Mouse (Mus musculus) heart, postnatal 25 days (tissue): ENCODE measurements around the gene Btbd9. TPM values are rescaled to one million over a fixed set of nuclear protein-coding genes. Genes with fewer than 3 reads are reported as not detected.
"Not testable (repeated sequence)": the region's sequence is repeated elsewhere in the genome, so short reads cannot be mapped to it uniquely, and the experiment has no call there.

Experiments used
- DNase-seq: peaks from one replicate; pipeline ENCODE4 v3.0.0; 2022; ENCODE audit warnings: low spot score
- intact Hi-C: fragments of 180-260 bp; cut with DNase I; formaldehyde crosslinking; loops from one replicate; pipeline ENCODE4 v1.15.1; 2025
- total RNA-seq, 2 experiments: library from RNA; stranded (reverse); gene quantifications; 2 replicates each; pipeline ENCODE4 v1.2.3; 2021

Gene Btbd9
- total RNA-seq, 2 experiments from 2014 or later: 17.9 to 20.5 TPM

DNA sequence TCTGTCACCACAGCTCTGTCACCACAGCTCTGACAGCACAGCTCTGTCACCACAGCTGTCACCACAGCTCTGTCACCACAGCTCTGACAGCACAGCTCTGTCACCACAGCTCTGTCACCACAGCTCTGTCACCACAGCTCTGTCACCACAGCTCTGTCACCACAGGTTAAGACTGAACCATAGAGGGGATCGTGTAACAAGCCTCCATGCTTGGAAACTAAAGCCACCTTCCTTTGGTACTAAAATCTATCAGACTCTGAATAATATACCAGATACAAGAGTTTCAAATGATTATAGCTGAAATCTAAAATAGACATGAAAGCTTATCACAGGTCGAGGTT is 57.1 kb downstream of the Btbd9 start:
- DNase-seq, intact Hi-C loops: not testable (repeated sequence)

- DNase-seq: no peak
- intact Hi-C loops: no loop called here
These were observed 57.7 kb downstream of the Btbd9 start for GRCm38 (mm10) chr17:30518431-30519171.

GRCm38 (mm10) chr17:30516580-30517340 is 59.5 kb downstream of the Btbd9 start:
- intact Hi-C loops: no loop called here
- DNase-seq: no peak

- intact Hi-C loops: no loop called here
- DNase-seq: no peak
These were observed 60.9 kb downstream of the Btbd9 start for GRCm38 (mm10) chr17:30515401-30515800.

- intact Hi-C loops: no loop called here
- DNase-seq: no peak
These were observed 63.3 kb downstream of the Btbd9 start for GRCm38 (mm10) chr17:30513034-30513433.

DNA sequence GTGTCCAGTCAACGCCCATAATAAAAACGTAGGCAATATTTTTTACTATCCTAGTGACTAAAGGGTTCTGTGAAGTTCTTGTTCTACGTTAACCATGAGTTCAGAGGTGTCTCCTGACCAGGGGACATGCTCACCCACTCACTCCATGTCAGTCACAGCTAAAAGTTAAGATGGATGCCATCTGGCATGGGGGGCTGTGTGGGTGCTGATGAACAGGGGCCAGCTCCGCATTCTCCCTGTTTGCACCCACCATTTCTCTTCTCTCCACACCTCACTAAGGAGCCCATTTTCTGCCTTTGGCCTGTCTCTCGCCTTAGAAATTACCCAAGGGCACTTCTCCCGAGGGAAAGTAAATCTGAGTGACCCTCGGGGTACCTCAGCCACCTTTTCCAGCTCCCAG is 63.8 kb downstream of the Btbd9 start:
- intact Hi-C loops: no loop called here

GRCm38 (mm10) chr17:30512007-30512406 is 64.3 kb downstream of the Btbd9 start:
- DNase-seq: no peak
- intact Hi-C loops: no loop called here

More for the DNA sequence above, 63.8 kb downstream of the Btbd9 start:
- DNase-seq: no peak

DNA sequence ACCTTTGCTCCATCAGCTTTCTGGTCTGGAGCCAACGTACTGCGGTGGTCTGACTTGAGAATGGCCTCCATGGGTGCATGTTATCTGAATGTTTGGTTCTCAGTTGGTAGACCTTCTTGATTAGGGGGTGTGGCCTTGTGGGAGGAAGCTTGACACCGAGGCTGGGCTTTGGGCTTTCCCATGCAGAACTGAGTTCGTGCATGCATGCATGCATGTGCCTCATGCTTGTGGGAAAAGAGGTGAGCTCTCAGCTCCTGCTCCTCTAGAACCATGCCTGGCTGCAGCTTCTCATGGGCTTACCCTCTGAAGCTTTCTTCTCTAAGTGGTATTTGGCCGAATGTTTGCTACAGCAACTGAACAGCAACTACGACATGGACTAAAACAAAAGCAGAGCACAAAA is 64.9 kb downstream of the Btbd9 start:
- no peak for DNase-seq
- intact Hi-C loops: no loop called here

DNA sequence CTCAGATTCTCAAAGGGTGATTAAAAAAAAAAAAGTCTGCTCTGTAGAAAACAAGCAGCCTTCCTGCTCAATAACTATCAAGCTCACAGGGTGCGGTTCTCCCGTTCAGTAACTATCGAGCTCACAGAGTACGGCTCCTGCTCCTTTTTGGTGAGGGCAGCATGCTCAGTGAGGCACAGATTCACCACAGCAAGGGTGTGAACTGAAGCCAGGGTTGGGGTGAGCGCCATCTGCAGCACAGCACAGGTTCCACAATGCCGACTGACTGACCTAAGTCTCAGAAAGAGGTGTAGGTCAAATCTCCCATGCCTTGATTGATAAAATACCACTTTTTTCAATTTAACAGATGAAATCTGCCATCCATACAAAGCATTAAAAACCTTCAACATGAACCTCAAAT is 66.1 kb downstream of the Btbd9 start:
- intact Hi-C loops: no loop called here
- DNase-seq: no peak

- intact Hi-C loops: no loop called here
- no peak for DNase-seq
These were observed 66.6 kb downstream of the Btbd9 start for GRCm38 (mm10) chr17:30509646-30510045.

DNA sequence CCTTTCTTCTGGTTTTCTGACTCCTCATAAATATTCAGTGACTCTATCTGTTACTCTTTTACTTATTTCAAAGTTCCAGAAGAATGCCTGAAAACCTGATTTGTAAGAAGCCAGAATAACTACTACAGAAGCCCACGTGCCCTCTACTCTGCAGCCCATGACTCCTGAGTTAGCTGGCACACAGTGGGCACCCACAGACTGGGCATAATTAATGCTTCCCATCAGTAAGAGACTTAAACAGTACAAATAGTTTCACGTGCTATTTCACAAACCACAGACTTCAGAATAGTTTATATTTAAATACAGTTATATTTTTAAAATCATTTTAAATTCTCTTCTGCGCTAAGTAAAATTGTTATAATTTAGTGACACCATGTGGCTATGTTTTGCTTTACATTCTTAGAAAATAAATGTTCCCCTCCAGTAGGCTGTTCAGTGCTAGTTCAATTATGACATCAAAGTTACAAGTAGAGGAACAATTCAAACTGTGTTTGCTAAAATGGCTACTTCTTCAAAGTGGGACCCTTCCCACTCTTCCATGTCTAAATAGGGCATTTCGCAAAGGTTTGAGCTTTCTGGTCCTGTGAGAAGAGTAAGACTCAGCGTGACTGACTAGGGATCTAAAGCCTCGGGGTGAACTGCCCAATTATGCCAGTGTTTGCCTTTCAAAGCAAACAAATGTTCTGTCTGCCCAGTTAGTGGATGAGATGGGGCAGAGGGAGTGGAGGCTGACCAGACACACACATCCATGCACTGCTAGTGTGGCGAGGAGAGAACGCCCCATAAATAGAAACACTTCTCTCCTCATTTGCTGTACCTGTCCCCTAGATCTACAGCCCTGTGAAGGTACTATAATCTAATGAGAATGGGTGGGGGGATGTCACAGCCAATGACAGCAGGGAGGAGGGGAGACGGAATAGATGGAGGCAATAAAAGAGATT is 68.4 kb downstream of the Btbd9 start:
- DNase-seq: no peak
- intact Hi-C loops: no loop called here

GRCm38 (mm10) chr17:30506916-30507315 is 69.4 kb downstream of the Btbd9 start:
- no peak for DNase-seq
- intact Hi-C loops: no loop called here

- intact Hi-C loops, DNase-seq: not testable (repeated sequence)
These were observed 76.7 kb downstream of the Btbd9 start for GRCm38 (mm10) chr17:30499541-30499940.

DNA sequence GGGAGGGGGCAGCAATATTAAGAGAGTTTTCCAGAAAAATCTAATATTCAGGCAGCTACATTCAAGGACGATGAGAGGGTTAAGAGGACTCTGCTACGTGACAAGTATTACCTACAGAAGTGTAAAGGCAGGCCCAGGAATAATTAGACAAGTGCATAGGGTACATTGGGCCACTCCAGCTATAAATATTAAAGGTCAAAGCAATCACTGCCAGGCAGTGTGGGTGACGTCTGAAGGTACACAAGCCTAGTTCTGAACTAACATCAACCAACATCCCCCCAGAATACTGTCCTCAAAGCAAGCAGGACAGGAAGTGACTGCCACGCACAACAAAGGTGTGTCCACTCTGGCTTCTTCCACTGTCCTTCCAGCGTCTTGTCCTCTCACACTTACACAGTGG is 77.5 kb downstream of the Btbd9 start:
- intact Hi-C loops: no loop called here
- DNase-seq: no peak

DNA sequence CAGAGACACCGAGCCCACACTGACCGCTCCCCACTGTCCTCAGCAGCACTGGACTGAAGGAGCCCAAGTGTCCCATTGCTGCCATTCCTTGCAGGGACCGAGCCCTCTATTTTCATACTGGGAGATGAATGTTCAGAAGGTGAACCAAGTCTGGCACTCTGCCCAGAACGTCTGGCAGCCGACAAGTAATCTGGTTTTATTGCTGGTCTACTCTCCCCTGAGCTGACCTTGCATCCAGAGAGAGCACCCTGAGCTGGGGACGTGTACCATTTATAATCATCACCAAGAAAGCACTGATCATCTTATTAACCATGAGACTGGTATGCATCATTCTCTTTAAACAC is 77.9 kb downstream of the Btbd9 start:
- intact Hi-C loops: no loop called here
- DNase-seq: no peak

DNA sequence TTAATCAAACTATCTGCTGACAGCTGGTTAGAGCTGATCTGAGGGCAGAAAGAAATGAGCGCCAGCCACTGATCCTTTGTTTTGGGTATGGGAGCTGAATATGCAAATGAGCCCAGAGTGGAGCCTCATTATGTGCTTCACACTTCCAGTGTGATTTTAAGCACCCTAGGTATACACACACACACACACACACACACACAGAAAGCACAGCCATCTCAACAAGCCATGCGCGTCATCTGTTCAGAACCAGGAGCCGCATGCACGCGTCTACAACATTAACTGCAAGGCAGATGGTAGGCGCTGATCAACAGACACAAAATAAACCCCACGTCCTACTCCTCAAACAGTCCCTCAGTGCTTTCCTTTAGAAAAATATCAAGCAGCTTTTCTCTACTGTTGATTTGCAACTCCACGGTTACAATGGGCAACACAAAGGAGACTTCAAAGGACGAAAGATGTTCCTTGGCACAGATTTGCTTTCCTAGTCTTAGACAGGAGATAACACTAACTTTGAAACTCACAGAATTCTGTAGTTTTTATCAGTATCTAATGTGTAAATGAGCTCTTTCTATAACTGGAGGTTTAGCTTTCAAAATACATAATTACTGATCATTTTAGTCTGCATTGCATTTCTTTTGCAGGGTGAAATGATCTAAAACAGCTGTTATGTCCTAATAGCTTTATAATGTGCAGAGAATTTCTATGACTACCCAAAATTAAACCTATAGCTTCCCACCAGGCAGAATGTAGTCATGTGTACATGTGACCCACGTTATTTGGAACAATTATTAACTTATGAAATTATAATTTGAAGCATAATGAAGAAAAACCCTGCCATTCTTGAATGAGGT is 78.5 kb downstream of the Btbd9 start:
- no peak for DNase-seq
- intact Hi-C loops: no loop called here

DNA sequence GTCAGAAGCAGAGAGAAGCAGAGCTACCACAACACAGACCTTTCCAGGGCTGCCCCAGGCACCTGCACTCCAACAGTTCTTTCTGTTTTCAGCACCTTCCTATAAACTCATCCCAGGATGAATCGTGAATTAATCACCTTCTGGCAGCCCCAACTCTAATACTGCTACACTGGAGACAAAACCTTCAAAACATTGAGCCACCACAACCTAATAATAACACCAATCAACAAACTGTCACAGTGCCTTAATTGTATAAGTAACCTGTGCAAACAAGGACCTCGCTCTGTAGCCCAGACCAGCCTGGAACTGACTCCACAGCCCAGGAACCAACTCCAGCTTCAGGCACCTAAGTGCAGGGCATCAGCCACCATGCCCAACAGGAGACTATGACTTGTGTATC is 80.7 kb downstream of the Btbd9 start:
- DNase-seq: no peak
- intact Hi-C loops: no loop called here

- intact Hi-C loops: no loop called here
- DNase-seq: no peak
These were observed 81.1 kb downstream of the Btbd9 start for GRCm38 (mm10) chr17:30495154-30495553.

DNA sequence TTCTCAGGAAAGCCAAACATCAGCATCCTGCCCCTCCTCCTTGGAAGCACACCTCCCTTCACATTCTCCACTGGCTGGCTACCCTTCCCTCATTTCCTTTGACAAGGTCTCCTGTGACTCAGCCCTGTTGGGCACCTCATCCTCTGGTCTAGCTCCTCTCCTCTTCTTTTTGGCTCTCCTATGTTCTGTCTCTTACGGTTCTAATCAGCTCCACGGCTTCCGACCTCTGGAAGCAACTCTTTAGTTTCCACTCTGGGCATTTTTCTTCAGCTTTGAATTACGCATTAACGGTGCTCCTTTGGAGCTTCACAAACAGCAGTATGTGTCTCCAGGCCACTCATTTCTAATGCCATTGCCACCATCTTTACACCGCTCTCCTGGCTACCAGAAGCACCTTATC is 82.8 kb downstream of the Btbd9 start:
- DNase-seq: no peak
- intact Hi-C loops: no loop called here

GRCm38 (mm10) chr17:30492191-30492590 is 84.1 kb downstream of the Btbd9 start:
- no peak for DNase-seq
- intact Hi-C loops: no loop called here
